ENCODE assay signal across 11 mouse cellular contexts in the genomic region with DNA sequence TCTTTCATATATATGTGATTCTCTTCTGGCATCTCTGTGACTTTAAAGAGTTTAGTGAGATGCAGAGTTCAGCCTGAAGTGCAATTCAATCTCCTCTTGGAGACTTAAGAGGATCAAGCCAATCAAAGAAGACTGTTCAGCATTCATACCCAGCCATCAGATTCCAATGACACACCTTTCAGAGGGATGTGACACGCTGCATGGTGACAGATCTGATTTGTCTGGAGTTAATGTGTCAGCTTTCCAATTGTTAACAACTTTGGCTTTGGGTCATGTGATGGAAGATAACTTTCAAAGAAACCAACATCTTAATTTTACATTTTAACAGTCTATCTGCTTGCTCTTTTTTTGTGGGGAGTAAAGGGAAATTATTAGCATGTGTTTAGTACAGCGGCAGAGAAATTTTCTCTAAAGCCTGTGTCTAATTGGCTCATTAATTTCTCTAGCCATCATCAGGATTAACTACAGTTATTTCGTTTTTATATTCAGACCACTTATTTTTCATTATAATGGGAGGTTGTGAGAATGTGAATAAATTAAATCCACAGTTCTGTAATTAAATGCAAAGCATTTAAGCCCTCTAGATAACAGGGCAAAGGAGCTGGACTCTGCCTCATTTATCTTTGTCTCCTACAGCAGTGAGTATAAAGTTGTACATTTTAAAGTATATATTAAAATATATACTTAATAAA.
"Had no signal": no experiment of that assay in that cellular context is flagged by ENCODE, and none has a peak within 500 bp of the region (broad histone marks: within the 10 kb centered on the region; RNA-seq: fewer than 3 reads in every experiment).

No protein-coding gene starts in this region.

- H3K27ac ChIP-seq: kidney, postnatal 0 days; layer of hippocampus, adult 2 months; limb, embryonic 13.5 days; liver, embryonic 15.5 days had no signal

- H3K9me3 ChIP-seq: limb, embryonic 13.5 days; liver, embryonic 15.5 days had no signal

- H3K36me3 ChIP-seq: limb, embryonic 13.5 days; liver, embryonic 15.5 days had no signal

- H3K4me3 ChIP-seq: layer of hippocampus, adult 2 months; limb, embryonic 13.5 days; liver, embryonic 15.5 days had no signal

- H3K9ac ChIP-seq: limb, embryonic 13.5 days; liver, embryonic 15.5 days had no signal

- ATAC-seq: lung, postnatal 0 days had no signal

- H3K27me3 ChIP-seq: limb, embryonic 13.5 days; liver, embryonic 15.5 days had no signal

- DNase-seq: kidney, adult 18-20 months; kidney, postnatal 4 days; lung, adult 2 months; lung, postnatal 36 days; right cerebral cortex, postnatal 14 days; thymus, postnatal 36 days had no signal

- H3K4me2 ChIP-seq: limb, embryonic 13.5 days; liver, embryonic 15.5 days had no signal

- H3K4me1 ChIP-seq: limb, embryonic 13.5 days; liver, embryonic 15.5 days had no signal
